Mouse (Mus musculus): ENCODE data around the gene Sf3a1.

GRCm38 (mm10) chr11:4201981-4202700 is 42.0 kb downstream of the Sf3a1 start:
- TF ChIP-seq CTCF (IDR thresholded peaks at IDR 0.05; ENCODE audit: control insufficient read depth, insufficient read depth, insufficient replicate concordance, low read depth, low read length) (no peak), POLR2A (IDR thresholded peaks at IDR 0.05; ENCODE audit: control insufficient read depth, low read depth, low read length) (no peak)

Data from testis, adult 2 months (tissue).